Mouse (Mus musculus) kidney, postnatal 36 days (tissue): ENCODE measurements around the gene Grm4.
A peak's percentile ranks its signal among the peaks of the same experiment; 100 is the strongest.

Experiments used
- DNase-seq, 2 experiments: peaks; one replicate each; pipeline ENCODE4 v3.0.0; 2021 to 2022; ENCODE audit warnings: mixed read lengths in 2 of 2

Grm4 gene

DNA sequence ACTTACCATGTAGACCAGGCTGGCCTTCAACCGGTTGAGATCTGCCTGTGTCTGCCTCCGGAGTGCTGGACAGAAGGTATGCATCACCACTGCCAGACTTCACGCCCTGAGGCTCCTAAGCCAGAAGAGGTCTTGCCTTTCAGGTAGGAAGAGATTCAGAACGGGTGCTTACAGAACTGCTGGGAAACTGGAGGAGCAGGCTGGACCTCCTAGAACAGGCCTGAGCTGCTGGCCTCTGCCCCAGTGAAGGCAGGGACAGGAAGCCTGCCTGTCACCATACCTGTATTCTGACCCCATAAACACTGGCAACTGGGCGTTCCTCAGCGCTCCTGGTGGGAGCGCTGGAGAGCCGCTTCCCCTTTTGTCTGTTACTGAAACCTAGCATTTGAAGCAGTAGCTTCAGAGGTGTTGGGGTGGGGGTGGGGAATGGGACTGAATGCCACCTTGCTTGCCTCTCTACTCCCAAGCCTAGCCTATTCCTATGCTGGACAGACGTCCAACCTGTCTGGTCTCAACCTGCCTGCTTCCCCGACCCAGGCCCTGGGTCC is 30.3 kb upstream of the Grm4 start:
- DNase-seq: no peak

GRCm38 (mm10) chr17:27549234-27549633 is 28.0 kb upstream of the Grm4 start:
- no peak for DNase-seq

DNA sequence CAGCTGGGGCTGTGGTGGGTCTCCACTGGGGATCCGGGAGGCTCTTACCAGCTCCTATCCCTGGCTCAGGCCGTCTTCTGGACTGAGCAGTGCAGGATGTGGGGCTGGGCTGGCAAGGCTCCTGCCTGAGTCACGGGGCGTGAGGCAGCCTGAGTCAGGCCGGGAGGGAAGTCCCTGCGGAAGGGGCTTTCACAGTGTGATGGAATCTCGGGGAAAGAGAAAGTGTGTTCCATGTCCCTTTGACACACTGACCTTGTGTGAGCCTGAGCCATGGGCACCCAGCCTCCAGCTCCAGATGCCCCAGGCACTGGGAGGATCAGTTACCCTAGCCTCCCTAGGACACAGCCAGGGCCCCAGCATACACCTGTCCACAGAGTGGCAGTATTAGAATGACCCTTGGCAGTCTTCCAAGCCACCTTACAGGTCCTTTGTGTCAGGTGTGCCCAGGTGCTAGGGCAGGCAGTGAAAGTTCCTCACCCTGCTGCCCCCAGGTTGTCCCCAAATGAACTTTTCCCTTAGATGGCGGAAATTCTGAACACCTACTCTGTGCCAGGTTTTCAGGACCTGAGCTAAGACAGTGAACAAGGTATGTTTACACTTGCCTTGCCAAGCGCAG is 26.2 kb upstream of the Grm4 start:
- peak; percentile 52 to 63 for DNase-seq

DNA sequence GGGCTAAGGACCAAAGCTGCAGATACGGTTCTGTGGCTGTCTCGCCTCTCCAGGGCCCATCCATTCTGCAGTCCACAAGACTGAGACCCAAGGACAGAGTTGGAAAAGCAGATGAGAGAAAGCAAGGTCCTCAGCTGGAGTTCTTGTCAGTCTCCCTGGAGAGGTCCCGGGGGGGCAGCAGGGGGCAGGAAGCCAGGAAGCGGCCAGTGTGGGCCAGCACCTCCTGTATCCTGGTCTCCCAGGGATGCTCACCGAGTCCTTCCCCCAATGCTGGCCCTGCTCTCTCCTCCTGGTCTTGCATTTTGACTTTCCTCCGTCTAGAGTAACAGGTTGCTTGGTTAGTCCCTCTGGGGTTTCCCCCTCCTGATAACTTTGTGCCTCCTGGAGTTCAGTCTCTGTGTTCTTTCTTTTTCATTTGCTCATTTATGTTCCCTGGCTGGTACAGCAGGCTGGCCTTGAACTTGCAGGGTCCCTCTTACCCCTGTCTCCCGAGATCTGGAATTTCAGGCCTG is 25.4 kb upstream of the Grm4 start:
- DNase-seq: no peak

GRCm38 (mm10) chr17:27545991-27546390 is 24.8 kb upstream of the Grm4 start:
- no peak for DNase-seq

GRCm38 (mm10) chr17:27544551-27544950 is 23.3 kb upstream of the Grm4 start:
- no peak for DNase-seq

DNA sequence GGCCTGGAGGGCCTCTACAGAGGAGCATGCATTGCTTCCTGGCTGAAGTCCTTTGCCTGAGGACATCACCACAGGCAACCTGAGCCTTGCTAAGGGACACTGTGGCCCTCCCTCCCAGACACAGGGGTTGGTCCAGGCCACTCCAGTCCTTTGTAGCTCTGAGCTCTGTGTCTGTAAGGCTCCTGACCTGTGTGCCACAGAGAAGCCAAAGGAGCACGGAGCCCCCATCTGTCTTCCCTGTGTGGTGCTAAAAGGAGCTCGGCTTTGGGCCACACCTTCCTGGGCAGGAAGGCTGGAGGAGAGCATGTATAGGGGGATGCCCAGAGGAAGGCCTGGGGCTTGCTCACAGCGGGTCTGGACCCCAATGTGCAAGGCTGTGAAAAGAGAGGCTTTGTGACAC is 20.8 kb upstream of the Grm4 start:
- DNase-seq: no peak

DNA sequence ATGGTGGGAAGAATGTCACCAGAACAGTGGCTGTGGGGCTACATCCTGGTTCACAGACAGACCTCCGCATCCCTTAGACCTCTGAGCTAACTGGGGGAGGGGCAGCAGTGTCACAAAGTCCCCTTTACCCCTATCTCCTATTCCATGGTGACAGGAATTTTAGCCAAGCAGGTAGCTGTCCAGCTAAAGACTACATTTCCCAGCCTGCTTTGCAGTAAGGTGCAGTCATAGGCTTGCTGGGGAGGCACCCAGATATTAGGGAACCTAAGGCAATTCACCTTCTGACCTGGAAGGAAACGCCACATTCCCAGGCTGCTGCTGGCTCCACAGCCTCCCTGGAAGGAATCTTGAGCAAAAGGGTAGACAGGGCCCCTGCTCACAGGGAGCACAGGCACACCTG is 20.1 kb upstream of the Grm4 start:
- DNase-seq: no peak

- peak; percentile 82 to 93 for DNase-seq
These were observed 13.5 kb upstream of the Grm4 start for GRCm38 (mm10) chr17:27534718-27535117.

DNA sequence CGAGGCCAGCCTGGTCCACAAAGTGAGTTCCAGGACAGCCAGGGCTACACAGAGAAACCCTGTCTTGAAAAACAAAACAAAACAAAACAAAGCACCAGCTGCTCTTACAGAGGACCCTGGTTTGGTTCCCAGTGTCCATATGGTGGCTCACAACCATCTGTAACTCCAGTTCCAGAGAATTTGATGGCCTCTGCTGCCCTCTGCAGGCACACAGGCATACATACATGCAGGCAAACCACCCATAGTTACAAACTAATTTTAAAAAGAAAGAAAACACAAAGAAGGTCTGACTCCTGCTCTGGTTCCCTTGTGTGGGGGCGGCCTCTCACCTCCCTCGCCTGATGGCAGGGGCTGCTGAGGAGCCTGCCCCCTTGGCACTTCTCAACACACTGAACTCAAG is 12.2 kb upstream of the Grm4 start:
- DNase-seq: no peak

DNA sequence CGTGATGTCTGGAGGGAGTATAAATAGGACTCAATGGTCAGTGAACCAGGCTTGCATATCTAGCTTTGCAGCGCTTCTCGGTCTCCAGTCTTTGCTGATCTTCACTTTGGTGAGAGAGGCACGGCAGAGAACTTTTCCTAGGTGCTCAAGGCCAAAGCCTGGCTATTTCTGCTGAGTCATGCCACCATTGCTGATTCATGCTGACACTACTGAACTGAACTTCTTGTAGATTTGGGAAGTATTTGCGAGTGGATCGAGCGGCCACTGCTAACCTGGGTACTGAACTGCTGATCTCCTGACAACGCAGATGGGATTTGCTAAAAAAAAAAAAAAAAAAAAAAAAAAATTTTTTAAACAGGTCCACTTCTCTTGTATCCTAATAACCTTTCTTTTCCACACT is 10.9 kb upstream of the Grm4 start:
- no peak for DNase-seq

- DNase-seq: no peak
These were observed 7.6 kb upstream of the Grm4 start for GRCm38 (mm10) chr17:27528767-27529166.

DNA sequence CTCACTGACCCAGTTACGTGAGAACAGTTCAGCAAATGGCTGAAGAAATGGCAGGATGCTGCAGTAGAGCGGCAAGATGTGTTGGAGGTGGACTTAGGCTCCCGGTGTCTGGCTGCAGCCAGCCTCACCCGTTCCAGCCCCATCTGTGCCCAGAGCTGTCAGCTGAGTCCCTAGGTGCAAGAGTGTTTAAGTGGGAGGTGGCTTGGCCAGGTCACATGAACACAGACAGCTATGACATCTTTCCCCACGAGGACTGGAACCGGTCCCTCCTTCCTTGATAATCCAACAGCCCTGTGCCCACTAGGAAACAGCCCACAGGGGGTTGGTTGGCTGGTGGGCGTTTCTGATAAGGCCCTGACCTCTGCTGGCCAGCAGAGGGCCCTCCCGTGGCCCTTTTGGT is 6.8 kb upstream of the Grm4 start:
- no peak for DNase-seq

DNA sequence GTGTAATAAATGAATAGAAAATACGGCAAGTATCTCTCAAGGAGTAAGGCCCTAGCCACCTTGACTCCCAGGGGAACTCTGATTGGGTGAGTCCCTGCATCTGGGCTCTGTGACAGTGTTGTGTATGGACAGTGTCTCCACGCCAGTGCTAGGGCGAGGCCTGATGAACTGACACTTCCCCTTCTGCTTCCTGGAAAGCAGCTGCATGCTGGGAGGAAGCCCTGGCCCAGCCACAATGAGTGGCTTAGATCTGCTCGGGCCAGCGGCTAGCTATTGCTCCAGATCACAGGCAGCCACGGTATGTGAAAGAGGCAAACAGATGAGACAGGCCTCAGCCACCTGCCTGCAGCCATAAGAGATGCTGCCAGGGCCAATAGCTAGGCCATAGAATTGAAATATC is 6.0 kb upstream of the Grm4 start:
- DNase-seq: no peak

GRCm38 (mm10) chr17:27523121-27523520 is 1.9 kb upstream of the Grm4 start:
- DNase-seq: no peak

GRCm38 (mm10) chr17:27520557-27520956 is 646 bp downstream of the Grm4 start:
- DNase-seq: peak in 1 of 2 experiments; percentile 75

GRCm38 (mm10) chr17:27518700-27519595 is 2.3 kb downstream of the Grm4 start:
- no peak for DNase-seq

DNA sequence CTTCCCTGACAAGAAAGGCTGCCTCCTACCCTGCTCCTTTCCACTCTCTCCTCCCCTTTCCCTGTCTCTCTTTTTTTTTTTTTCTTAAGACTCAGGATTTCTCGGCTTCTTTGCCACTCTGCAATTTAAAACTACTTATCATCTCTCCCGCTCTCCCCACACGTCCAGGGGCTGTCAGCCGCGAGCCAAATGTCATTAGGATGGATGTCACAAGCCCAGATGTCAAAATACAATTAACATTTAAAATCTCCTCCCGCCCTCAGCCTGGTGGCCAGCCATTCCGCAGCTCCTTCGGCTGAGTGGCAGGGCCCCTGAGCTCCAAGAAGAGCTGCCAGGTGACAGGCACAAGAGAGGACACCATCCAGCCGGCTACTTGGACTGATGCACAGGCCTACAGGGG is 2.9 kb downstream of the Grm4 start:
- no peak for DNase-seq

DNA sequence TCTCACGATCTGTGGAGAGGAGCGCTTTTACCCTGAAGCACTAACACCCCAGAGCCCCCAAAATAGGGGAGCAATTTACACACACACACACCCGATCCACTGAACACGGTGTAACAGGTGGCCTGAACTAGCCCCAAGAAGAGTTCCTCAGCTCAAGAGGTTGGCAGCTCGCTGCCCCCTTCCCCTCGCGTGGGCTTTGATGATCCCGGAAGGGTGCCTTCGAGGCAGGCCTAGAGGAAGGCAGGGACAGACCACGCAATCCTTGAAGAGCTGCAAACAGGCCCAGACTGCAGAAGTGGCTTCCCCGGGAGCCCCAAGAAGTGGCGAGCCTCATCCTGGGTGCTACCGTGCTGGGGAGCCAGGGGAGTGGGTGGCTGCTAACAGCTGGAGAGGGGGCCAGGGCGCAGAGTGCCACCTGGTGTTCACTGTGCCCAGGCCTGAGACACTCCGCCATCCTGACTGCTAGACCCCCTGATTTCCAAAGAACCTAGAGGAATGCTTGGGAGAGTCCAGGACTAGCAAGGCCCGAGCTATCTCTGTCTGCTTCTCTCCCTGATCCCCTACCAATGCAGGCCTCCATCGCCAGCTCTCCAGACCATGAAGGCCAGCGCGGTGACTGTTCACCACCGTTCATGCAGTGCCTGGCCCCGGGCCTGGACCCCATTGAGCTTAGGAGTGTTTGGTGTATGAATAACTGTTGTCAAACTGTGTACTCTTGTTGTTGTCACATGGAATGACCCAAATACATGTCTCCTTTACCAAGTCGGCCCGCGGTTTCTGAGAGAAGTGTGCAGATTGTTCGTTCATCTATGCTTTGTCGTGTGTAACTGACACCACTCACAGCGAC is 7.1 kb downstream of the Grm4 start:
- no peak for DNase-seq

DNA sequence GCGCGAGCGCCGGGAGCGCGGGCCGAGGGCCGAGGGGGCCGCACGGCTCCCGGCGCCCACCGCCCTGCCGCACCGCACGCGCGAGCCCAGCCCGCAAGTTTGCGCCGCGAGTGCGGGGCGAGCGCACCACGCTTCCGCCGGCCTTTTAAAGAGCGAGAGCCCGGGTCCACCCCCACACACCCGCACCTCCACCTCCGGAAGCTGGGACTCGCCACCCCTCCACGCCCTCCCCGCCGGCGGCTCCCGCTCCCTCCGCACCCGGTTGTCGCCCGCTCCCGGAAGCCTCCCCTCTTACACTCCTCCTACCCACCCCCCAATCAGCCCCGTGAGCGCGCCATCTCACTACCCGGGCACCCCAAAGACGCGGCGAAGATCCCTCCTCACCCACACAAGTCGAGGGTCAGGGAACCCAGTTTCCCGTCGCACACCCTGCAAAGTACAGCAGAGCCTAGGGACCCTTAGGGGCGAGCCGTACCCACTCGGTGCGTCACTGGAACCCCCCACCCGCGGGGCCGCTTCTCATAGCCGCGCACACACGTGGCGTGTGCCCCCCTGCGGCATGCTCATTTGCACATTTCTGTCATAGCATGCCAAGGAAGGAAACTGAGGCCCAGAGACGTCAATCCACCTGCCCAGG is 7.8 kb downstream of the Grm4 start:
- DNase-seq: no peak

GRCm38 (mm10) chr17:27512619-27513161 is 8.5 kb downstream of the Grm4 start:
- peak in 1 of 2 experiments; percentile 59 for DNase-seq
